Mouse (Mus musculus) heart, embryonic 12.5 days (tissue): Measurements from ENCODE around the gene Fam171b. TPM values are rescaled to one million over a fixed set of nuclear protein-coding genes. Genes with fewer than 3 reads are reported as not detected.

Source experiments
- ATAC-seq: fragments of 200-750 bp; cut with Nextera tagmentation; 2 replicates; pipeline ENCODE4 v1.8.0; 2017; ENCODE audit warnings: moderate TSS enrichment, moderate library complexity; ENCODE audit not compliant: insufficient number of reproducible peaks, low FRiP score
- H3K27ac ChIP-seq: fragments of 300-500 bp; sonication (generic); 2 replicates; pipeline ENCODE4 v1.5.1; 2016; ENCODE audit warnings: mild to moderate bottlenecking, moderate library complexity; ENCODE audit not compliant: poor library complexity, severe bottlenecking
- H3K27me3 ChIP-seq: fragments of 300-500 bp; sonication (generic); replicated peaks from 2 replicates; pipeline ENCODE4 v1.6.1; 2016; ENCODE audit warnings: mild to moderate bottlenecking, moderate library complexity
- H3K36me3 ChIP-seq: fragments of 300-500 bp; sonication (generic); 2 replicates; pipeline ENCODE4 v1.6.1; 2016; ENCODE audit warnings: mild to moderate bottlenecking, moderate library complexity
- H3K4me1 ChIP-seq: fragments of 300-500 bp; sonication (generic); replicated peaks from 2 replicates; pipeline ENCODE4 v1.6.1; 2016; ENCODE audit warnings: mild to moderate bottlenecking
- H3K4me2 ChIP-seq: fragments of 300-500 bp; sonication (generic); 2 replicates; pipeline ENCODE4 v1.6.1; 2016; ENCODE audit warnings: mild to moderate bottlenecking, moderate library complexity
- H3K4me3 ChIP-seq: fragments of 300-500 bp; sonication (generic); 2 replicates; pipeline ENCODE4 v1.5.1; 2016; ENCODE audit warnings: mild to moderate bottlenecking
- H3K9ac ChIP-seq: fragments of 300-500 bp; sonication (generic); 2 replicates; pipeline ENCODE4 v1.6.1; 2016; ENCODE audit warnings: mild to moderate bottlenecking, moderate library complexity
- H3K9me3 ChIP-seq: fragments of 300-500 bp; sonication (generic); replicated peaks from 2 replicates; pipeline ENCODE4 v1.6.1; 2016; ENCODE audit warnings: mild to moderate bottlenecking, moderate library complexity
- WGBS: fragments of 180-500 bp; shearing (Covaris S2); methylation state at CpG from one replicate; pipeline ENCODE4 v1.1.7; 2016; 5-methylcytosine and 5-hydroxymethylcytosine counted together
- polyA plus RNA-seq: library from polyadenylated mRNA; unstranded; fragments of >200 nt; fragmentation: Nextera tagmentation; extraction: Ambion mirVana; gene quantifications from 2 replicates; pipeline ENCODE4 v1.2.1, GENCODE M21; 2016

Fam171b gene
- 2.9 and 3.3 TPM in 2 replicates for polyA plus RNA-seq

DNA sequence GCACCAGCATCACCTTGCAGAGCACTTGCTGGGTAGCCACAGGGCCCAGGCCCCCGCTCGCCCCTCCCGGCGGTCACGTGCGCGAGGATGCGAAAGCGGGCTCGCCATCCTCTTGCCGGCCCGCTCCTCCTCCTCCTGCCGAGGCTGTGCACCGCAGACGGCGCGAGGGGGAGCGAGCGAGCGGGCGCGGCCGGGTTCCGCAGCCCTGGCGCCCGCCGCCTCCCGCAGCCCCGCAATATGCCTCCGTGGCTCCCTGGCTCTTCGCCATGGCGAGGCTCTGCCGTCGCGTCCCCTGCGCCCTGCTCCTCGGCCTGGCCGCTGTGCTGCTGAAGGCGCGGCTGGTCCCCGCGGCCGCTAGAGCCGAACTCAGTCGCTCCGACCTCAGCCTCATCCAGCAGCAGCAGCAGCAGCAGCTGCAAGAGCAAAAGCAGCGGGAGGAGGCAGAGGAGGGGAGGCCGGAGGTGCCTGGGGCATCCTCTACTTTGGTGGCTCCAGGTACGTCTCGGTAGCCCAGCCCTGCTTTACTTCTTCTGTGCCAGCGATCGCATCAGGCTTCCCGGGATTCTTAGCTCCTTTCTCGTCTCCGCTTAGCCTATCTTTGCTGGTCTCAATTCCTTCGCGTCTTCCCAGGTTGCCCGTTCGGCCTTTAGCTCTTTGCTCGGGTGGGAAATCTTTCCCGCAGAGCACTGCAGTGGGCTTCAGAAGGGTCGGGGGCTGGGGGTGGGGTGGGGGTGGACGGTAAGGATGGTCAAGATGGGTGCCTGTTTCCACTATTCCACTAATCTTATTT is at the start of gene Fam171b:
Gene Fam171b (plus strand): TSS at position 154 of the 790 bp plus-strand sequence.
- ATAC-seq, result peak; percentile 87
- Histone ChIP-seq H3K9ac (peak within 1 kb of the TSS; percentile 79), H3K4me2 (peak within 1 kb of the TSS; percentile 98), H3K4me1 (no peaks in the 10 kb centered on the region), H3K27me3 (peaks cover 20% of the 10 kb centered on the region), H3K4me3 (peak within 1 kb of the TSS; percentile 83), H3K9me3 (no peaks in the 10 kb centered on the region), H3K27ac (no peak within 1 kb of the TSS), H3K36me3 (no peaks in the 10 kb centered on the region)
- WGBS, result under 1% methylated on average over 63 of the region's 63 CpGs

DNA sequence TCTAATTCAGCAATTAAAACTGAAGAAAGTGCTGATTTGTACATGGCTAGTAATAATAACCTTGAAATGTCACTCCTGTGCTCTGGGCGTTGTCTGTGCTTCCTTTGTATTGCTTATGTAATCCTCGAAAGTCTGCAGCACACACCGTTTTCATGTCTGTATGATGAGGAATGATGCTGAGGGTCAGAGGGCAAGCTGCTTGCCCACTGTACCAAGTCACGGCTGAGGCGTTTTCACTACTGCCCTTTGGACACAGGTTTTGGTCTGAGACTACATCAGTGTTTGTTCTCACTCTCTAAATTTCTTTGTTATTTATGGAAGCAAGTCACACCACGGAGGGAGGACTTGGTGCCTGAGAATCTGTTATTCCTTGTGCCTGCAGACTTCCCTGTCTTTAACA is 46.4 kb upstream of the Fam171b start:
- Histone ChIP-seq H3K4me3 (no peak overlapping the region), H3K4me1 (no peaks in the 10 kb centered on the region), H3K27me3 (peaks cover 19% of the 10 kb centered on the region), H3K9me3 (no peaks in the 10 kb centered on the region), H3K27ac (no peak overlapping the region), H3K36me3 (peaks cover 25% of the 10 kb centered on the region), H3K4me2 (no peak overlapping the region), H3K9ac (no peak overlapping the region)
- WGBS, result 76% methylated on average over 6 of the region's 6 CpGs
- no peak for ATAC-seq

DNA sequence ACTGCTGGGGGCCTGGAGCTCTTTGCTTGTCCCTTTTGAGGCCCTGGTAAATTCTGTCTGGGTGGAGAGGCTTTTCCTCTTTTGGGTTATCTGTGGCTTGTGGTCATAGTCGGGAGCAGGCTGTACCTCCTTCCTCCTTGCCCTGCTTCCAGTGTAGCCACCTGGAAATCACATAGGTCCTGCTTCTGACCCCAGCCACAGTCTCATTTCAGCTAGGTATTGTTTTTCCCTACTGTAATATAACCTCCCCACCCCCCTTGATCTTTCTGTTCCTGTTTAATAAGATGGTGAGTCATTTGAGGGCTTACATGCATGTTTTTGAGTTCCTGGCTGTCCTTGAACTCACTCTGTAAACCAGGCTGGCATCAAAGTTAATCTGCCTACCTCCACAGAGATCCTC is 45.6 kb upstream of the Fam171b start:
- ATAC-seq, result no peak
- Histone ChIP-seq H3K27ac (no peak overlapping the region), H3K4me2 (no peak overlapping the region), H3K4me3 (no peak overlapping the region), H3K36me3 (peaks cover 25% of the 10 kb centered on the region), H3K9ac (no peak overlapping the region), H3K4me1 (no peaks in the 10 kb centered on the region), H3K9me3 (no peaks in the 10 kb centered on the region), H3K27me3 (peaks cover 19% of the 10 kb centered on the region)
- WGBS, result 64% methylated on average over 1 of the region's 1 CpGs

DNA sequence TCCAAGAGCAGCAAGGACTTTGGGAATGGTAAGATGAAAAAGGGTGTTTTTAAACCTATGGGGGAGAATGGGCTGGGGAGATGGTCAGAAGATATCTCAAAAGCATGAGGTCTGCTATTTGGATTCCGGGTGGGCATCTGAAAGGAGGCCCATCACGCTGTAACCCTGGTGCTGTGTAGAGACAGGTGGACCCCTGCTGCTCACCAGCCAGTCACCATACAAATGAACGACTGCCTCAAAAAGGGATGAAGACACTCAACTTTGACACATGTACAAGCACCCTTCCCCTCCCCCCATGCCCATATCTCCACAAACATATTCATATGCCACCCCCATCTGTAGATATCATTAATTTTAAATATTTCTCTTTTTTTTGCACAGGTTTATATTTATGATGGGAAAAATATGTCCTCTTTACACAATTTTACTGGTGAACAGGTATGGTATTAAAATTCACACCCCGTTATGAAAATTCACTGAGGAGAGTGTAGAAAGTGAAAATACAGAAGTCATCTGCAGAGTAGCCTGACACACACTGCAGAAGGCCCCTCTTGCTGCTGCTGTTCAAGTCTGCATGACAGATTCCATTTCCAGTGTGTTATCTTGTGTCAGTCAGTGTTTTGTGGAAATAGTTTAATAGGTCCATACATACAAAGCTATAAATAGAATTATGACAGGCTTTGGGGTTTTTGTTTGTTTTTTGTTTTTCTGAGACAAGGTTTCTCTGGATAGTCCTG is 44.0 kb upstream of the Fam171b start:
- H3K9me3 ChIP-seq, result no peaks in the 10 kb centered on the region
- H3K27ac ChIP-seq, result no peak overlapping the region
- H3K4me2 ChIP-seq, result no peak overlapping the region
- no peaks in the 10 kb centered on the region for H3K4me1 ChIP-seq
- 88% methylated on average over 4 of the region's 4 CpGs for WGBS
- peaks cover 36% of the 10 kb centered on the region for H3K36me3 ChIP-seq
- no peak overlapping the region for H3K9ac ChIP-seq
- no peak for ATAC-seq
- no peak overlapping the region for H3K4me3 ChIP-seq
- H3K27me3 ChIP-seq, result peaks cover 16% of the 10 kb centered on the region; the same call in 1 of the 2 replicates

DNA sequence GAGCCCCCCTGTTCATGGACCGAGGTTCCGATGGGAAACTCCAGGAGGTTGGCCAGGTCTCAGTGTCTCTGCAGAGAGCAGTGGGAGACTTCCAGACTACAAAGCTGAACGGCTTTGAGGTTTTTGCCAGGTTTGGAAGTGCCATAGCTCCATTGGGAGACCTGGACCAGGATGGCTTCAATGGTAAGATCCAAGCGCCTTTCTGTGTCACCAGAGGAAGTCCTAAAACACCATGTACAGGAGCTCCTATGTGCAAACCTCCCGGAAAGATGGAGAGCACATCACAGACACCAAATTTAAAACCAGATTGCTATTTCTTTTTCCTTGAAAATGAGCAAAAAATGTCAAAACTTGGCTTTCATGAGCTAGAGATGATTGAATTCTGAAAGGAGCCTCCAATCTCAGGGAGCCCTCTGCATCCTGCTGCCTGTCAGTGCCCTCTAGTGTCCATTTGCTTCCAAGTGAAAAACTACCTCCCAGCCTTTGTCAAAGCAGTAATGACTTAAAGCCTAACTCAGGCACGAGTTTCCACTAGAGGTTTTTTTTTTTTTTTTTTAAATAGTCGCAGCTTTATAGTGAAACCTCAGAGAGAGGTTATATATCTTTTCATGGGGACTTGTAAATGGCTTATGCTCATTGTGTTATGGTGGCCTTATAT is 41.2 kb upstream of the Fam171b start:
- no peak overlapping the region for H3K4me3 ChIP-seq
- no peaks in the 10 kb centered on the region for H3K9me3 ChIP-seq
- H3K4me1 ChIP-seq, result no peaks in the 10 kb centered on the region
- peaks cover 55% of the 10 kb centered on the region for H3K36me3 ChIP-seq
- 57% methylated on average over 7 of the region's 7 CpGs for WGBS
- H3K27ac ChIP-seq, result no peak overlapping the region
- no peak overlapping the region for H3K9ac ChIP-seq
- H3K27me3 ChIP-seq, result peaks cover 6% of the 10 kb centered on the region; the same call in 1 of the 2 replicates
- H3K4me2 ChIP-seq, result no peak overlapping the region
- no peak for ATAC-seq

DNA sequence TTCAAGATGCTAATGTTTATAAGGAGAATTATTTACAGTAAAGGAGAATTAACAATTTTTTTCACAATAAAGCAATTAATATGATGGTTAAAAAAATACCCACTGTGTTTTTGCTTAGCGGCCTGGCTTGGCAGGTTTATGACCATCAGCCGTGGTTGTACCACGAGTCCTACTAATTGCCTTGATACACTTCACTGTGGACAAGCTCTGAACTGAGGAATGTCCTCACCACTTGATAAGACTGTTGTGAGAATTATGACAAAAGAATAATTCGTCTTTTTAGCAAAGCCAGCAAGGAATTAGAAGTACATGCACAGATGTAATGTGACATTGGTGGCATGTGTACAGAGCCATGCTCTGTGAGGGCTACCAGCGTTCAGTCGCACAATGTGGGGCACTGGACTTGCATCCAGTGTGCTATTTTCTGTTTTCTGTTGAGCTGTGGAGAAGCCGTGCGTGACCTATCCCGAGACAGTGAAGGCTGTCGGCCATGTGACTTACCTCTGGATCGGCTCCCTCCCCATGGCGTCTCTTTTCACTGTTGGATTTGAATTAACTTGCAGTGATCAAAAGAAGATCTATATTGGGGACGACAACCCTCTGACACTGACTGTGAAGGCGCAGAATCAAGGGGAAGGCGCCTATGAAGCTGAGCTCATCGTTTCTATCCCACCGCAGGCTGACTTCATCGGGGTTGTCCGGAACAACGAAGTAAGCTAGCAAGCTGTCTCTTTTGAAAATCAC is 20.9 kb upstream of the Fam171b start:
- no peak for ATAC-seq
- Histone ChIP-seq H3K27me3 (no peaks in the 10 kb centered on the region), H3K36me3 (peaks cover 50% of the 10 kb centered on the region), H3K27ac (no peak overlapping the region), H3K9ac (no peak overlapping the region), H3K4me3 (no peak overlapping the region), H3K4me2 (no peak overlapping the region), H3K4me1 (no peaks in the 10 kb centered on the region), H3K9me3 (no peaks in the 10 kb centered on the region)
- WGBS, result 88% methylated on average over 20 of the region's 20 CpGs

DNA sequence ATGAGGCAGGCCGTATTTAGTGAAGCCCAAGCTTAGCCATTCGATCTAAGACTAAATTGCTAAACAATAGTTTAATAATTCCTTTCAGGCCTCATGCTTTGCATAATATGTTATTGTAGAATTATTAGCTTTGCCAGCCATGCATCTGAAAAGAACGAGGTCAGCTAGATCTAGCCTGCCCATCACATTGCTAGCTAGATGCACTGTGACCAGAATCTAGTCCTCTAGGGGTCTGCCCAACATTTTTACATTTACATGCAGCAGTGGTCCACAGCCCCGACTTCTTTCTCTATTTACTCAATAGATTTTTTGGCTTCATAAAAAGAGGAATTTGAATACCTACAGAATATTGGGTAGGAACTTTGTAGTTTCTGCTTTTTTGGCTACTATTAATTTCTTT is 20.3 kb upstream of the Fam171b start:
- Histone ChIP-seq H3K4me2 (no peak overlapping the region), H3K36me3 (peaks cover 55% of the 10 kb centered on the region), H3K4me1 (no peaks in the 10 kb centered on the region), H3K27ac (no peak overlapping the region), H3K4me3 (no peak overlapping the region), H3K9ac (no peak overlapping the region), H3K9me3 (no peaks in the 10 kb centered on the region), H3K27me3 (no peaks in the 10 kb centered on the region)
- ATAC-seq, result no peak
- 90% methylated on average over 4 of the region's 4 CpGs for WGBS

DNA sequence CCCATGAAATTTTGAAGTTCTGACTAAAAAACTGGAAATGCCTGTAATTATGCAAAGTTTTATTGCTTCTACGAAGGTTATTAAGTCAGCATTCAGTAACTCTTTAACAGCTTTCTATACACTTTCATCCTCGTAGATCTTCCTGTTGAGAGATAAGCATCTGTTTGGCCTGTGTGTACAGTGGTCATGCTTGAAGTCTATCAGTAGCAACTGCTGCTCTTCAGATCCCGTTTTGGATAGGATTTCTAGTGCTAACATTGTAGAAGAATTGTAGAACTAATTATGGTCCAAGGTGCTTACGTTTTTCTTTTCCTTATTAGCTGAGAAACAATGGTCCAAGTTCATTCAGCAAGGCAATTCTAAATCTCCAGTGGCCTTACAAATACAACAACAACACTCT is 16.7 kb upstream of the Fam171b start:
- H3K27ac ChIP-seq, result no peak overlapping the region
- no peaks in the 10 kb centered on the region for H3K4me1 ChIP-seq
- H3K27me3 ChIP-seq, result no peaks in the 10 kb centered on the region
- no peak overlapping the region for H3K4me2 ChIP-seq
- no peak overlapping the region for H3K4me3 ChIP-seq
- no peaks in the 10 kb centered on the region for H3K9me3 ChIP-seq
- no peak for ATAC-seq
- H3K36me3 ChIP-seq, result peaks cover 65% of the 10 kb centered on the region
- WGBS, result 77% methylated on average over 4 of the region's 4 CpGs
- no peak overlapping the region for H3K9ac ChIP-seq

DNA sequence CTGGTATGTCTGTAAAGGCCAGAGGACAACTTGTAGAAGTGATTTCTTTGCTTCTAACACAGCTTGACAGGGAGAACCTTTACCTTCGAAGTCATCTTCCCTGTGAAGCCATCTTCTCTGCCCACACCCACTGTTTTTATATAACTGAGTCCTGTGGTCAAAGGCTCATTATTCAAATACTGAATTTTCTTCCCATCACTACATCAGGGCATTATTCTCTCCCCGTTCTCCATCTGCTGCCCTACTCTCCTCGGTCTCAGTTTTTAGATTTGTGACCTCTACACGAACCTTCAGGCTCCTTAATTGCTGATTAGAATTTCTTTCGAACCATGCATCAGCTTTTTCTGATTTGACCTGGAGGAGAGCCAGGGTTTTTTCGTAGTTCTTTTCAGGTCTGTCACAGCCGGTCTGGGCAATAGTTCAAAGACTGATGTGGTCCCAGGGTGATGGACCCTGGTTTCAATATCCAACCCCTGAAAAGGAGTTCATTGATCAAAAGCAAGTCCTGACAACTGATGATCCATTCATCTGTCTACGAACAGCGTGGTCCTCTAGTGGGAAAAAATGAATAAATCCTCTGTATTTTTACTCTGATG is 14.4 kb upstream of the Fam171b start:
- Histone ChIP-seq H3K9me3 (no peaks in the 10 kb centered on the region), H3K4me3 (no peak overlapping the region), H3K27me3 (no peaks in the 10 kb centered on the region), H3K27ac (no peak overlapping the region), H3K9ac (no peak overlapping the region), H3K36me3 (peaks cover 63% of the 10 kb centered on the region), H3K4me1 (no peaks in the 10 kb centered on the region), H3K4me2 (no peak overlapping the region)
- 79% methylated on average over 9 of the region's 9 CpGs for WGBS
- no peak for ATAC-seq

DNA sequence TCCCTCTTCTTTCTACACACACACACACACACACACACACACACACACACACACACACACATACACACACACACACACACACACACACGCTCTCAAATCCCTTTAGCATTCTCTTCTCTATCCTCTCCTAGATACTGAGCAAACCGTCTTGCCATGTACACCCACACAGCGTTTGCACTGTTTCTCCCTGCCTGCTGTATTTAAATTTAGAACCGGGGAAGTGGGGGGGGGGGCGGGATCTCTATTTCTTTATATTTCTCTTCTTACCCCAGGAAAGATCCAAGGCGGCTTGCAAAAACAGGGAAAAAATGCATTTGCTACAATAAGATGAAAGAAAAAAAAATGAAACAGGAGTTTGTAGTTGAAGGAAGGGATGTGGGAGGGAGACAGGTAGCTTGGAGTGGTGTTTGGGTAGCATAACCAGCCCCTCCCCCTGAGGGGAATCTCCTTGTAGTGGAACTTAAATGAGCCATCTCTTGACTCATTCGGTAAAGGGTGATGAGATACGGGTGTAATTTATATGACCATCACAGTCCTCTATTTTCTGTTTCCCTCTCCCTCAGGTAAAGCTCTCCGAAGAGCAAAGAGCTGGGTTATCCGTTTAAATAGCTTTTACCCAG is 947 bp downstream of the Fam171b start:
- no peak for ATAC-seq

More for the DNA sequence above, 947 bp downstream of the Fam171b start:
- WGBS, result 20% methylated on average over 9 of the region's 10 CpGs
- Histone ChIP-seq H3K9ac (peak overlapping the region; percentile 79; the same call in 1 of the 2 replicates), H3K4me2 (peak overlapping the region; percentile 98), H3K27me3 (peaks cover 20% of the 10 kb centered on the region), H3K27ac (no peak overlapping the region), H3K4me3 (peak overlapping the region; percentile 83), H3K36me3 (no peaks in the 10 kb centered on the region), H3K9me3 (no peaks in the 10 kb centered on the region), H3K4me1 (no peaks in the 10 kb centered on the region)
